Mouse (Mus musculus) embryonic facial prominence, embryonic 15.5 days (tissue): ENCODE measurements around the gene Mal. TPM values are rescaled to one million over a fixed set of nuclear protein-coding genes. Genes with fewer than 3 reads are reported as not detected.

Experiments
- ATAC-seq: fragments of 200-750 bp; cut with Nextera tagmentation; 2 replicates; pipeline ENCODE4 v1.8.0; 2017; ENCODE audit warnings: low read depth, moderate TSS enrichment; ENCODE audit not compliant: insufficient number of reproducible peaks, low FRiP score, low TSS enrichment
- H3K27ac ChIP-seq: fragments of 300-500 bp; sonication (generic); replicated peaks from 2 replicates; pipeline ENCODE4 v1.5.1; 2015; ENCODE audit warnings: mild to moderate bottlenecking, inconsistent platforms
- H3K27me3 ChIP-seq: fragments of 300-500 bp; sonication (generic); 2 replicates; pipeline ENCODE4 v1.6.1; 2015; ENCODE audit warnings: inconsistent platforms
- H3K36me3 ChIP-seq: fragments of 300-500 bp; sonication (generic); 2 replicates; pipeline ENCODE4 v1.6.1; 2015; ENCODE audit warnings: mild to moderate bottlenecking, inconsistent platforms
- H3K4me1 ChIP-seq: fragments of 300-500 bp; sonication (generic); 2 replicates; pipeline ENCODE4 v1.6.1; 2015; ENCODE audit warnings: inconsistent platforms
- H3K4me2 ChIP-seq: fragments of 300-500 bp; sonication (generic); replicated peaks from 2 replicates; pipeline ENCODE4 v1.6.1; 2015; ENCODE audit warnings: mild to moderate bottlenecking, inconsistent platforms
- H3K4me3 ChIP-seq: fragments of 300-500 bp; sonication (generic); replicated peaks from 2 replicates; pipeline ENCODE4 v1.5.1; 2015; ENCODE audit warnings: mild to moderate bottlenecking, inconsistent platforms
- H3K9ac ChIP-seq: fragments of 300-500 bp; sonication (generic); 2 replicates; pipeline ENCODE4 v1.6.1; 2015; ENCODE audit warnings: inconsistent platforms
- H3K9me3 ChIP-seq: fragments of 300-500 bp; sonication (generic); replicated peaks from 2 replicates; pipeline ENCODE4 v1.6.1; 2016; ENCODE audit warnings: inconsistent platforms
- WGBS: fragments of 180-500 bp; shearing (Covaris S2); methylation state at CpG from one replicate; pipeline ENCODE4 v1.1.7; 2015; 5-methylcytosine and 5-hydroxymethylcytosine counted together
- polyA plus RNA-seq: library from polyadenylated mRNA; unstranded; fragments of >200 nt; fragmentation: Nextera tagmentation; extraction: Ambion mirVana; gene quantifications from 2 replicates; pipeline ENCODE4 v1.2.1, GENCODE M21; 2015

Gene Mal
- polyA plus RNA-seq, 1 experiment from 2014 or later, result 73.1 TPM

- Histone ChIP-seq H3K27ac (peak overlapping the region; percentile 94), H3K36me3 (peaks cover 6% of the 10 kb centered on the region; the same call in 1 of the 2 replicates), H3K4me2 (peak overlapping the region; percentile 61), H3K9ac (peak overlapping the region; percentile 73), H3K4me1 (peaks cover 21% of the 10 kb centered on the region), H3K9me3 (no peaks in the 10 kb centered on the region), H3K27me3 (no peaks in the 10 kb centered on the region), H3K4me3 (peak overlapping the region; percentile 89)
- under 1% methylated on average over 22 of the region's 22 CpGs for WGBS
- ATAC-seq, result no peak
Observed at GRCm38 (mm10) chr2:127587514-127587844, 69.0 kb downstream of the Mal start.

DNA sequence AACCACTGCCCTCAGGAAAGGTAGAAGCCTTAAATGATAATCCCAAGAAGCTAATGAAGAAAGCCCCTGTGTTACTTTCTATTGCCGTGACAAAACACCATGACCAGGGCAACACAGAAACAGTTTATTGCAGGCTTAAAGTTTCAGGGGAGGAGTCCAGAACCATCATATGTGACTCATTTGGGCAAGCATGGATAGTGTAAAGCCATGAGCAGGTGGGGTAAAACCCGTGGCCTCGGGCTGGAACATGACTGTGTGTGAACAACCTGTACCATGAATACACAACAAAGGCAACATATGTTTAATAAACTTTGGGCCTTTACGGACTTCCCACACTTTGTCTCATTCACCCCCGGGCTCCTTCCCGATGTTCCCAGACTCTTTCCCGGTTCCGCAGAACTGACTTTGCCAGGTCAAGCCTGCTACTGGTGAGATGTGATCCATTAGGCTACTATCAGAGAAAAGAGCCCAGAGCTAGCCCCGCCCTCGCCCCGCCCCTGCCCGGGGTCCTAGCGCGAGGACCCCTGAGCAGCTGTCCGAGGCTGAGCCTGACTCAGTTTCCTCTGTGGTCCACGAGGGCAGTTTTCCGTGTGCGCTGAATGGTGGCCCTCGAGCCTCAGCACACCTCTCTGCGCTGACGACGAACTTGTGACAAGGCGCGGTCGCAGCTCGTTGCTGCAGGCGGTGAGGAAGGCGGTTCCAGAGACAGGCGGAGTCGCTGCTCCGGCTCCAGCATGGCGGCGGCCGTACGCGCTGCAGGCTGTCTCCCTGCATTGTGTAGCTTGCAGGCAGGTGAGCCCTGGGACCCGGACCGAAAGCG lies 69.6 kb downstream of the Mal start, which contains the start of the genes Zfp661 and Mrps5:
Gene Zfp661 (minus strand): TSS at position 401 of the 820 bp plus-strand sequence.
Gene Mrps5 (plus strand): TSS at position 529 of the 820 bp plus-strand sequence.
- H3K9ac ChIP-seq, result peak within 1 kb of the TSS; percentile 73

DNA sequence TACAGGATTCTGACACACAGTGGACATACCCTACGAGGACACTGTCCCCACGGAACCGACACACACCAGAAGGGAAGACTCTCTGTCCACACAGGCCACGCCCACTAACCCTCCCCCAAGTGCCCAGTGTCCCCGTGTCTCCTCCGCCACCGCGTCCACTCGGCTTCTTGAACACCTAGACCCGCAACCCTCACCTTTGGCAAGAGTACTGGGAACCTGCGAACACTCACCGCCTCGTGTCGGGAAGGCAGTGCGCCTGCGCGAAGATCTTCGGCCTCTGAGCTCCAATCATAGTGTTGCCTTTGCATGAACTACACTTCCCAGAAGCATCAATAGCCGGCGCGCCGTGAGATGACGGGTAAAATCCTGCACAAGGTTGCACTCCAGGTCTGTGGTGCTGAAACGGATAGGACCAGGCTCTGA lies 72.0 kb downstream of the Mal start:
- WGBS, result under 1% methylated on average over 24 of the region's 24 CpGs
- Histone ChIP-seq H3K27ac (no peak overlapping the region), H3K27me3 (no peaks in the 10 kb centered on the region), H3K36me3 (0 out of 2 replicates have a peak, but pooled peaks cover 4% of the 10 kb centered on the region), H3K9me3 (no peaks in the 10 kb centered on the region), H3K4me1 (peaks cover 21% of the 10 kb centered on the region), H3K9ac (peak overlapping the region; percentile 63), H3K4me3 (peak overlapping the region; percentile 72), H3K4me2 (peak overlapping the region; percentile 69)
- ATAC-seq, result peak; percentile 77

More for the DNA sequence above, 69.6 kb downstream of the Mal start, which contains the start of the genes Zfp661 and Mrps5:
- WGBS, result 4% methylated on average over 39 of the region's 39 CpGs
- ATAC-seq, result peak; percentile 74
- Histone ChIP-seq H3K4me3 (peak within 1 kb of the TSS; percentile 89), H3K4me2 (peak within 1 kb of the TSS; percentile 61), H3K9me3 (no peaks in the 10 kb centered on the region), H3K27ac (peak within 1 kb of the TSS; percentile 94), H3K36me3 (no peaks in the 10 kb centered on the region), H3K27me3 (no peaks in the 10 kb centered on the region), H3K4me1 (peaks cover 21% of the 10 kb centered on the region)

Other genes with a start within 250 kb of the Mal start
- gene Gpat2, start 231.5 kb downstream of the Mal start, polyA plus RNA-seq, result 0.49 and 0.71 TPM in 2 replicates
- 24.4 and 25.3 TPM in 2 replicates for gene Fahd2a, start 212.1 kb downstream of the Mal start, polyA plus RNA-seq
- gene Kcnip3, start 134.6 kb downstream of the Mal start, polyA plus RNA-seq, result 2.8 and 4.8 TPM in 2 replicates
- gene Prom2, start 115.2 kb downstream of the Mal start, polyA plus RNA-seq, result 8.9 and 11.2 TPM in 2 replicates
- 4.7 and 5.8 TPM in 2 replicates for gene Zfp661, start 69.6 kb downstream of the Mal start, polyA plus RNA-seq
- gene Mrps5, start 69.5 kb downstream of the Mal start, polyA plus RNA-seq, result 113 and 124 TPM in 2 replicates
- 32.3 and 37.3 TPM in 2 replicates for gene Mall, start 73.2 kb upstream of the Mal start, polyA plus RNA-seq
- 36.4 and 45.6 TPM in 2 replicates for gene Nphp1, start 132.2 kb upstream of the Mal start, polyA plus RNA-seq
- 36.0 and 36.9 TPM in 2 replicates for gene Mtln, start 135.8 kb upstream of the Mal start, polyA plus RNA-seq
- 32.2 and 32.6 TPM in 2 replicates for gene Bub1, start 175.2 kb upstream of the Mal start, polyA plus RNA-seq
- 0.15 and 0.47 TPM in 2 replicates for gene Acoxl, start 182.2 kb upstream of the Mal start, polyA plus RNA-seq